ENCODE assay signal across 9 mouse cellular contexts in genomic region chr14:56575969-56576901, GRCm38 (mm10). TPM values are rescaled to one million over a fixed set of nuclear protein-coding genes. Genes with fewer than 3 reads are reported as not detected.
DNase-seq lines count a peak whose midpoint lies in the region; ATAC-seq and TF ChIP-seq lines count a peak whose summit lies in the region.
"Had no signal": no experiment of that assay in that cellular context is flagged by ENCODE, and none has a peak within 500 bp of the region (broad histone marks: within the 10 kb centered on the region; RNA-seq: fewer than 3 reads in every experiment).

No protein-coding gene starts in this region.

- peak overlapping the region; percentile 8; the same call in 1 of the 2 replicates for H3K27ac ChIP-seq in heart, embryonic 12.5 days (ENCODE audit: poor library complexity, severe bottlenecking)
- H3K27ac ChIP-seq in hindbrain, embryonic 15.5 days (replicated peaks) = no peak overlapping the region
- H3K27ac ChIP-seq in midbrain, postnatal 0 days (ENCODE audit: low read depth, low read length) = no peak overlapping the region

- no peak for DNase-seq in heart, postnatal 4 days
- DNase-seq in midbrain, postnatal 0 days (ENCODE audit: low spot score) = no peak
- DNase-seq in gastrocnemius, postnatal 4 days (ENCODE audit: low spot score in 2 of 2) = no peak
- no peak for DNase-seq in adipocyte (ENCODE audit: low spot score)
- no peak for DNase-seq in spleen, postnatal 14 days (ENCODE audit: low spot score in 2 of 2)

- peak overlapping the region; percentile 69 for H3K9ac ChIP-seq in heart, embryonic 12.5 days
- no peak overlapping the region for H3K9ac ChIP-seq in hindbrain, embryonic 15.5 days
- H3K9ac ChIP-seq in midbrain, postnatal 0 days (replicated peaks; ENCODE audit: low read length, poor library complexity, severe bottlenecking) = no peak overlapping the region

- ATAC-seq in heart, embryonic 12.5 days (ENCODE audit: insufficient number of reproducible peaks, low FRiP score) = no peak
- peak; percentile 58 for ATAC-seq in activated CD4-positive, CD25-positive, alpha-beta regulatory T cell, adult 4 months
- ATAC-seq in hindbrain, embryonic 15.5 days (ENCODE audit: low FRiP score, low read depth) = no peak
- no peak for ATAC-seq in midbrain, postnatal 0 days (ENCODE audit: low FRiP score)

- H3K36me3 ChIP-seq in heart, embryonic 12.5 days = peaks cover 6% of the 10 kb centered on the region; the same call in 1 of the 2 replicates
- no peaks in the 10 kb centered on the region for H3K36me3 ChIP-seq in hindbrain, embryonic 15.5 days
- no peaks in the 10 kb centered on the region for H3K36me3 ChIP-seq in midbrain, postnatal 0 days (ENCODE audit: insufficient read depth, low read length)

- H3K4me1 ChIP-seq in heart, embryonic 12.5 days (replicated peaks) = peaks cover 24% of the 10 kb centered on the region
- peaks cover 11% of the 10 kb centered on the region for H3K4me1 ChIP-seq in hindbrain, embryonic 15.5 days (replicated peaks)
- H3K4me1 ChIP-seq in midbrain, postnatal 0 days (ENCODE audit: insufficient read depth, low read length) = no peaks in the 10 kb centered on the region

- TF ChIP-seq CTCF in midbrain, postnatal 0 days (IDR thresholded peaks at IDR 0.05) = no peak

- no peaks in the 10 kb centered on the region for H3K9me3 ChIP-seq in heart, embryonic 12.5 days (replicated peaks)
- no peaks in the 10 kb centered on the region for H3K9me3 ChIP-seq in hindbrain, embryonic 15.5 days
- no peaks in the 10 kb centered on the region for H3K9me3 ChIP-seq in midbrain, postnatal 0 days (ENCODE audit: low read length)

- peak overlapping the region; percentile 62 for H3K4me3 ChIP-seq in heart, embryonic 12.5 days
- peak overlapping the region; percentile 41 for H3K4me3 ChIP-seq in hindbrain, embryonic 15.5 days
- H3K4me3 ChIP-seq in midbrain, postnatal 0 days (ENCODE audit: low read depth, low read length) = peak overlapping the region; percentile 44; the same call in 1 of the 2 replicates

- H3K27me3 ChIP-seq in heart, embryonic 12.5 days (replicated peaks) = no peaks in the 10 kb centered on the region
- peaks cover 4% of the 10 kb centered on the region; the same call in 1 of the 2 replicates for H3K27me3 ChIP-seq in hindbrain, embryonic 15.5 days
- H3K27me3 ChIP-seq in midbrain, postnatal 0 days (ENCODE audit: insufficient read depth, low read length) = no peaks in the 10 kb centered on the region
- H3K27me3 ChIP-seq: Patski had no signal

- peak overlapping the region; percentile 71 for H3K4me2 ChIP-seq in heart, embryonic 12.5 days
- H3K4me2 ChIP-seq in hindbrain, embryonic 15.5 days = peak overlapping the region; percentile 64
- no peak overlapping the region for H3K4me2 ChIP-seq in midbrain, postnatal 0 days (ENCODE audit: low read depth, low read length, poor library complexity, severe bottlenecking)

- WGBS in heart, embryonic 12.5 days = 71% methylated on average over 18 of the region's 18 CpGs
- WGBS in hindbrain, embryonic 15.5 days = 77% methylated on average over 18 of the region's 18 CpGs
- WGBS in midbrain, postnatal 0 days = 76% methylated on average over 18 of the region's 18 CpGs

RNA-seq across cellular contexts. Expression of gene Parp4, which starts 0.8 kb away (rescaled TPM):
- polyA plus RNA-seq in heart, embryonic 12.5 days (2016; fragmentation: Nextera tagmentation; extraction: Ambion mirVana) = 9.9 and 12.3 TPM in 2 replicates
- total RNA-seq in heart, postnatal 4 days (2021) = 10 to 100 TPM; 29.4 to 29.8 TPM
- 10 to 100 TPM; 40.8 to 45.2 TPM for polyA plus RNA-seq in activated CD4-positive, CD25-positive, alpha-beta regulatory T cell, adult 4 months (2017; shearing (Covaris generic))
- 1.3 and 1.7 TPM in 2 replicates for polyA plus RNA-seq in hindbrain, embryonic 15.5 days (2015; fragmentation: Nextera tagmentation; extraction: Ambion mirVana)
- 0.99 and 1.4 TPM in 2 replicates for total RNA-seq in midbrain, postnatal 0 days (2014; rRNA removed)
- 0.79 and 1.4 TPM in 2 replicates for polyA plus RNA-seq in midbrain, postnatal 0 days (2015; fragmentation: Nextera tagmentation; extraction: Ambion mirVana)
- 10 to 100 TPM; 15.4 to 15.5 TPM for total RNA-seq in gastrocnemius, postnatal 4 days (2021)

RNA-seq across cellular contexts. Expression of gene Cenpj, which starts 1.0 kb away (rescaled TPM):
- polyA plus RNA-seq in heart, embryonic 12.5 days (2016; fragmentation: Nextera tagmentation; extraction: Ambion mirVana) = 10.7 and 12.8 TPM in 2 replicates
- total RNA-seq in heart, postnatal 4 days (2021) = 1 to 10 TPM; 5.7 to 6.8 TPM
- 1 to 10 TPM; 8.5 to 8.7 TPM for polyA plus RNA-seq in activated CD4-positive, CD25-positive, alpha-beta regulatory T cell, adult 4 months (2017; shearing (Covaris generic))
- 5.3 and 6.9 TPM in 2 replicates for polyA plus RNA-seq in hindbrain, embryonic 15.5 days (2015; fragmentation: Nextera tagmentation; extraction: Ambion mirVana)
- 1.9 and 2.0 TPM in 2 replicates for total RNA-seq in midbrain, postnatal 0 days (2014; rRNA removed)
- 2.8 TPM in 2 replicates for polyA plus RNA-seq in midbrain, postnatal 0 days (2015; fragmentation: Nextera tagmentation; extraction: Ambion mirVana)
- 1 to 10 TPM; 8.3 to 8.9 TPM for total RNA-seq in gastrocnemius, postnatal 4 days (2021)
